Mouse (Mus musculus) ES-E14 (cell line): ENCODE results near the gene Tmed11.

Source experiments
- MAFK ChIP-seq: IDR thresholded peaks from 2 replicates; pipeline ENCODE4 v1.6.1; 2014; ENCODE audit warnings: mild to moderate bottlenecking, low read depth, low read length, inconsistent platforms; ENCODE audit not compliant: insufficient read depth
- ZC3H11A ChIP-seq: IDR thresholded peaks from 2 replicates; pipeline ENCODE4 v1.6.1; 2012; ENCODE audit warnings: low read depth, mild to moderate bottlenecking, inconsistent platforms, low read length, borderline replicate concordance
- ZNF384 ChIP-seq: IDR thresholded peaks from 2 replicates; pipeline ENCODE4 v1.6.1; 2012; ENCODE audit warnings: low read depth, low read length, inconsistent platforms

- no peak for TF ChIP-seq ZC3H11A
- TF ChIP-seq MAFK, result no peak
- TF ChIP-seq ZNF384, result no peak
Observed at GRCm38 (mm10) chr5:108742596-108742995, 52.6 kb downstream of the Tmed11 start.
